Mouse (Mus musculus) liver, embryonic 11.5 days (tissue): ENCODE data around the gene Trpc4ap. TPM values are rescaled to one million over a fixed set of nuclear protein-coding genes. Genes with fewer than 3 reads are reported as not detected.

Source experiments
- ATAC-seq: fragments of 200-750 bp; cut with Nextera tagmentation; replicated peaks from 2 replicates; pipeline ENCODE4 v1.8.0; 2017; ENCODE audit warnings: moderate number of reproducible peaks, mild to moderate bottlenecking, moderate TSS enrichment, moderate library complexity; ENCODE audit not compliant: low FRiP score
- DNase-seq: peaks from one replicate; pipeline ENCODE4 v3.0.0-alpha.2; 2017; ENCODE audit warnings: low spot score
- H3K27ac ChIP-seq: fragments of 300-500 bp; sonication (generic); 2 replicates; pipeline ENCODE4 v1.5.1; 2014; ENCODE audit warnings: mild to moderate bottlenecking, low read depth, low read length, control low read depth
- H3K27me3 ChIP-seq: fragments of 300-500 bp; sonication (generic); replicated peaks from 2 replicates; pipeline ENCODE4 v1.6.1; 2014; ENCODE audit warnings: low read length, mixed read lengths; ENCODE audit not compliant: control insufficient read depth, insufficient read depth
- H3K36me3 ChIP-seq: fragments of 300-500 bp; sonication (generic); 2 replicates; pipeline ENCODE4 v1.6.1; 2014; ENCODE audit warnings: mild to moderate bottlenecking, low read length, moderate library complexity, mixed read lengths; ENCODE audit not compliant: control insufficient read depth, insufficient read depth
- H3K4me1 ChIP-seq: fragments of 300-500 bp; sonication (generic); replicated peaks from 2 replicates; pipeline ENCODE4 v1.6.1; 2014; ENCODE audit warnings: low read length, mixed read lengths; ENCODE audit not compliant: control insufficient read depth, insufficient read depth
- H3K4me2 ChIP-seq: fragments of 300-500 bp; sonication (generic); 2 replicates; pipeline ENCODE4 v1.6.1; 2014; ENCODE audit warnings: mild to moderate bottlenecking, control low read depth, moderate library complexity
- H3K4me3 ChIP-seq: fragments of 300-500 bp; sonication (generic); 2 replicates; pipeline ENCODE4 v1.5.1; 2014; ENCODE audit warnings: low read depth, low read length, control low read depth
- H3K9ac ChIP-seq: fragments of 300-500 bp; sonication (generic); 2 replicates; pipeline ENCODE4 v1.6.1; 2014; ENCODE audit warnings: low read depth, low read length, control low read depth
- H3K9me3 ChIP-seq: fragments of 300-500 bp; sonication (generic); 2 replicates; pipeline ENCODE4 v1.6.1; 2016; ENCODE audit warnings: low read length, inconsistent platforms, mixed read lengths; ENCODE audit not compliant: control insufficient read depth
- WGBS: fragments of 180-500 bp; shearing (Covaris S2); extraction: QIAGEN DNeasy Blood & Tissue Kit; methylation state at CpG from one replicate; pipeline ENCODE4 v1.1.7; 2014; 5-methylcytosine and 5-hydroxymethylcytosine counted together
- polyA plus RNA-seq: library from polyadenylated mRNA; unstranded; fragments of >200 nt; fragmentation: Nextera tagmentation; extraction: Ambion mirVana; gene quantifications from 2 replicates; pipeline ENCODE4 v1.2.1, GENCODE M21; 2014

Trpc4ap gene
- polyA plus RNA-seq, 1 experiment from 2014 or later = 103 TPM

- no peaks in the 10 kb centered on the region for H3K9me3 ChIP-seq
- no peak overlapping the region for H3K4me3 ChIP-seq
- no peak overlapping the region for H3K4me2 ChIP-seq
- H3K27me3 ChIP-seq = no peaks in the 10 kb centered on the region
- H3K36me3 ChIP-seq = peaks cover 35% of the 10 kb centered on the region
- no peak overlapping the region for H3K27ac ChIP-seq
- DNase-seq (no peak), ATAC-seq (no peak)
- H3K4me1 ChIP-seq = no peaks in the 10 kb centered on the region
- 91% methylated on average over 7 of the region's 7 CpGs for WGBS
- H3K9ac ChIP-seq = no peak overlapping the region
These were observed 46.4 kb downstream of the Trpc4ap start for GRCm38 (mm10) chr2:155645746-155646145.

GRCm38 (mm10) chr2:155641540-155642472, 50.4 kb downstream of the Trpc4ap start:
- no peak overlapping the region for H3K4me3 ChIP-seq
- no peaks in the 10 kb centered on the region for H3K27me3 ChIP-seq
- H3K27ac ChIP-seq = no peak overlapping the region
- ATAC-seq = no peak
- no peak overlapping the region for H3K4me2 ChIP-seq
- no peak overlapping the region for H3K9ac ChIP-seq
- no peaks in the 10 kb centered on the region for H3K4me1 ChIP-seq
- WGBS = 90% methylated on average over 18 of the region's 18 CpGs
- no peaks in the 10 kb centered on the region for H3K9me3 ChIP-seq
- no peak for DNase-seq
- H3K36me3 ChIP-seq = peaks cover 36% of the 10 kb centered on the region

GRCm38 (mm10) chr2:155640656-155641055, 51.5 kb downstream of the Trpc4ap start:
- ATAC-seq (no peak), DNase-seq (no peak)
- Histone ChIP-seq H3K9me3 (no peaks in the 10 kb centered on the region), H3K9ac (no peak overlapping the region), H3K36me3 (peaks cover 36% of the 10 kb centered on the region), H3K4me1 (no peaks in the 10 kb centered on the region), H3K4me3 (no peak overlapping the region), H3K27me3 (no peaks in the 10 kb centered on the region), H3K27ac (no peak overlapping the region), H3K4me2 (no peak overlapping the region)
- 92% methylated on average over 6 of the region's 6 CpGs for WGBS

- Histone ChIP-seq H3K36me3 (peaks cover 48% of the 10 kb centered on the region), H3K27me3 (peaks cover 8% of the 10 kb centered on the region), H3K27ac (no peak overlapping the region), H3K9me3 (no peaks in the 10 kb centered on the region), H3K4me1 (no peaks in the 10 kb centered on the region), H3K4me3 (no peak overlapping the region), H3K4me2 (no peak overlapping the region), H3K9ac (no peak overlapping the region)
- ATAC-seq (no peak), DNase-seq (no peak)
- WGBS = 90% methylated on average over 4 of the region's 4 CpGs
These were observed 54.8 kb downstream of the Trpc4ap start for GRCm38 (mm10) chr2:155637411-155637810.

- Histone ChIP-seq H3K4me1 (no peaks in the 10 kb centered on the region), H3K36me3 (peaks cover 49% of the 10 kb centered on the region), H3K27ac (no peak overlapping the region), H3K9ac (no peak overlapping the region), H3K4me2 (no peak overlapping the region), H3K27me3 (peaks cover 13% of the 10 kb centered on the region), H3K4me3 (no peak overlapping the region), H3K9me3 (no peaks in the 10 kb centered on the region)
- DNase-seq = no peak
- no peak for ATAC-seq
These were observed 55.3 kb downstream of the Trpc4ap start for GRCm38 (mm10) chr2:155636881-155637280.

- 93% methylated on average over 8 of the region's 8 CpGs for WGBS
- no peaks in the 10 kb centered on the region for H3K4me1 ChIP-seq
- ATAC-seq (no peak), DNase-seq (no peak)
- peaks cover 41% of the 10 kb centered on the region for H3K36me3 ChIP-seq
- no peak overlapping the region for H3K4me2 ChIP-seq
- no peaks in the 10 kb centered on the region for H3K9me3 ChIP-seq
- no peak overlapping the region for H3K9ac ChIP-seq
- H3K4me3 ChIP-seq = no peak overlapping the region
- no peak overlapping the region for H3K27ac ChIP-seq
- H3K27me3 ChIP-seq = peaks cover 22% of the 10 kb centered on the region
These were observed 56.2 kb downstream of the Trpc4ap start for GRCm38 (mm10) chr2:155635961-155636360.

- no peak overlapping the region for H3K4me3 ChIP-seq
- H3K4me1 ChIP-seq = peaks cover under 1% of the 10 kb centered on the region; the same call in 1 of the 2 replicates
- no peak overlapping the region for H3K27ac ChIP-seq
- H3K27me3 ChIP-seq = peaks cover 36% of the 10 kb centered on the region
- DNase-seq (no peak), ATAC-seq (no peak)
- peaks cover 33% of the 10 kb centered on the region for H3K36me3 ChIP-seq
- H3K4me2 ChIP-seq = no peak overlapping the region
- 90% methylated on average over 8 of the region's 8 CpGs for WGBS
- H3K9me3 ChIP-seq = no peaks in the 10 kb centered on the region
- no peak overlapping the region for H3K9ac ChIP-seq
These were observed 57.6 kb downstream of the Trpc4ap start for GRCm38 (mm10) chr2:155634562-155634961.

GRCm38 (mm10) chr2:155633731-155634130, 58.5 kb downstream of the Trpc4ap start:
- H3K4me2 ChIP-seq = no peak overlapping the region
- H3K9ac ChIP-seq = no peak overlapping the region
- ATAC-seq (no peak), DNase-seq (no peak)
- peaks cover 44% of the 10 kb centered on the region for H3K27me3 ChIP-seq
- 91% methylated on average over 9 of the region's 9 CpGs for WGBS
- H3K4me3 ChIP-seq = no peak overlapping the region
- no peaks in the 10 kb centered on the region for H3K9me3 ChIP-seq
- peaks cover 7% of the 10 kb centered on the region for H3K4me1 ChIP-seq
- no peak overlapping the region for H3K27ac ChIP-seq
- H3K36me3 ChIP-seq = peaks cover 30% of the 10 kb centered on the region

GRCm38 (mm10) chr2:155633121-155633520, 59.1 kb downstream of the Trpc4ap start:
- no peak for DNase-seq
- 71% methylated on average over 19 of the region's 19 CpGs for WGBS
- Histone ChIP-seq H3K27me3 (peaks cover 51% of the 10 kb centered on the region), H3K4me3 (no peak overlapping the region), H3K4me1 (peaks cover 7% of the 10 kb centered on the region), H3K27ac (no peak overlapping the region), H3K9ac (no peak overlapping the region), H3K4me2 (no peak overlapping the region), H3K9me3 (no peaks in the 10 kb centered on the region), H3K36me3 (peaks cover 30% of the 10 kb centered on the region)
- ATAC-seq = no peak
